19 mouse cellular contexts compared by ENCODE assay signal in genomic region chr14:59686229-59686628, GRCm38 (mm10).
DNase-seq lines count a peak whose midpoint lies in the region; ATAC-seq and TF ChIP-seq lines count a peak whose summit lies in the region.
"Had no signal": no experiment of that assay in that cellular context is flagged by ENCODE, and none has a peak within 500 bp of the region (broad histone marks: within the 10 kb centered on the region; RNA-seq: fewer than 3 reads in every experiment).

No protein-coding gene starts in this region.

- no peaks in the 10 kb centered on the region for H3K36me3 ChIP-seq in intestine, embryonic 15.5 days
- no peaks in the 10 kb centered on the region for H3K36me3 ChIP-seq in intestine, postnatal 0 days (ENCODE audit: control insufficient read depth, insufficient read depth)
- no peaks in the 10 kb centered on the region for H3K36me3 ChIP-seq in intestine, embryonic 16.5 days (ENCODE audit: control insufficient read depth, insufficient read depth, low read length)
- H3K36me3 ChIP-seq: G1E had no signal

- 42% methylated on average over 5 of the region's 5 CpGs for WGBS in intestine, embryonic 15.5 days
- 32% methylated on average over 5 of the region's 5 CpGs for WGBS in intestine, postnatal 0 days
- WGBS in intestine, embryonic 16.5 days = 46% methylated on average over 5 of the region's 5 CpGs

- 0 out of 2 replicates have a peak overlapping the region, but pooled peaks have one; percentile 5 for H3K4me2 ChIP-seq in intestine, embryonic 15.5 days (replicated peaks)
- H3K4me2 ChIP-seq in intestine, postnatal 0 days (replicated peaks; ENCODE audit: low read depth) = no peak overlapping the region
- H3K4me2 ChIP-seq in intestine, embryonic 16.5 days (ENCODE audit: low read depth, low read length) = no peak overlapping the region

- TF ChIP-seq CTCF in intestine, postnatal 0 days (IDR thresholded peaks at IDR 0.05; ENCODE audit: low read depth) = no peak

- peak; percentile 72 for ATAC-seq in intestine, embryonic 15.5 days
- no peak for ATAC-seq in intestine, postnatal 0 days
- peak; percentile 74 for ATAC-seq in intestine, embryonic 16.5 days
- ATAC-seq: activated CD4-positive, CD25-positive, alpha-beta regulatory T cell, adult 4 months; CD4-positive, CD25-positive, alpha-beta regulatory T cell, adult 4 months; Patski had no signal

- H3K27ac ChIP-seq in intestine, embryonic 15.5 days = no peak overlapping the region
- no peak overlapping the region for H3K27ac ChIP-seq in intestine, postnatal 0 days (ENCODE audit: low read depth, low read length)
- H3K27ac ChIP-seq in intestine, embryonic 16.5 days (ENCODE audit: low read length) = peak overlapping the region; percentile 51

- DNase-seq in embryo, embryonic 10 days (ENCODE audit: low spot score) = no peak
- DNase-seq: adrenal gland, adult 2 months; adrenal gland, adult 8-10 months; adrenal gland, postnatal 10 days; adrenal gland, postnatal 14 days; adrenal gland, postnatal 25 days; adrenal gland, postnatal 36 days; B cell, adult 2 months; cerebellum, adult 11 months; cerebellum, adult 11-12 months; cerebellum, adult 18-20 months had no signal

- H3K4me3 ChIP-seq in intestine, embryonic 15.5 days (replicated peaks) = no peak overlapping the region
- H3K4me3 ChIP-seq in intestine, postnatal 0 days (ENCODE audit: low read depth, low read length) = no peak overlapping the region
- H3K4me3 ChIP-seq in intestine, embryonic 16.5 days (ENCODE audit: low read length) = no peak overlapping the region

- peaks cover 7% of the 10 kb centered on the region; the same call in 1 of the 2 replicates for H3K4me1 ChIP-seq in intestine, embryonic 15.5 days (replicated peaks)
- no peaks in the 10 kb centered on the region for H3K4me1 ChIP-seq in intestine, postnatal 0 days (replicated peaks; ENCODE audit: control insufficient read depth, insufficient read depth, low read length)
- H3K4me1 ChIP-seq in intestine, embryonic 16.5 days (ENCODE audit: control insufficient read depth, insufficient read depth, low read length) = peaks cover 16% of the 10 kb centered on the region; the same call in 1 of the 2 replicates

- H3K9ac ChIP-seq in intestine, embryonic 15.5 days = no peak overlapping the region
- no peak overlapping the region for H3K9ac ChIP-seq in intestine, postnatal 0 days (ENCODE audit: low read depth, low read length)
- H3K9ac ChIP-seq in intestine, embryonic 16.5 days (ENCODE audit: low read depth, low read length) = no peak overlapping the region

- no peaks in the 10 kb centered on the region for H3K9me3 ChIP-seq in intestine, embryonic 15.5 days
- no peaks in the 10 kb centered on the region for H3K9me3 ChIP-seq in intestine, postnatal 0 days (ENCODE audit: control insufficient read depth)
- H3K9me3 ChIP-seq in intestine, embryonic 16.5 days (ENCODE audit: control insufficient read depth, low read length) = no peaks in the 10 kb centered on the region

- no peaks in the 10 kb centered on the region for H3K27me3 ChIP-seq in intestine, embryonic 15.5 days (replicated peaks)
- H3K27me3 ChIP-seq in intestine, postnatal 0 days (replicated peaks; ENCODE audit: control insufficient read depth, insufficient read depth, low read length) = no peaks in the 10 kb centered on the region
- no peaks in the 10 kb centered on the region for H3K27me3 ChIP-seq in intestine, embryonic 16.5 days (replicated peaks; ENCODE audit: control insufficient read depth, insufficient read depth, low read length)
- H3K27me3 ChIP-seq: CH12.LX had no signal
